Comparison of ENCODE assay signal across 26 mouse cellular contexts in the genomic region with DNA sequence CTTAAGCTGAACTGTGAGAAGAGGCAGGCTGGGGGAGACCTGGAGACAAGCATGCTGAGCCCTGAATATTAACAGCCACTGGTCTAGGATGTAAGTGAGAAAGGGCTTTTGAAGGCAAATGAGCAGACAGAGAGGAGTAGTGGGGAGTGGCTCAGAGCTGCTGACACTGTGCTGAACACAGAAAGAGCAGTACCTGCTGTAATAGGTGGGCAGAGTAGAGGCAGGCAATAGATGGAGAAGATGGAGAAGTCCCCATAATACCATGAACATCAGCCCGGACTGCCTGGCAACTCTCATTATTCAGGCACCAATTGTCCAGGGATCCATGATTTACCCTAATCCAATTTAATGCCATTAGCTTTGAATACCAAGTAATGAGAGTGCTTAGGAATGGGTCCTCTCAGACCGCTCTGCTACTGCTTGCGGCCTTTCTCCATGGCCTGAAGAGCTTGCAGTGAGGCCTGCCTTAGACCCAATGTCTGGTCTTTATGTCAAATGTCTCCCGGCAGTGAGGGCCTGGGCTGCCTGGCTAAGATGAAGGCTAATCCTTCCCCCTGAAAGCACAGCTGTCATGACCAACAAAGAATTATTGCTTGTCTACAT.
DNase-seq lines count a peak whose midpoint lies in the region; ATAC-seq lines count a peak whose summit lies in the region.
"Had no signal": no experiment of that assay in that cellular context is flagged by ENCODE, and none has a peak within 500 bp of the region (broad histone marks: within the 10 kb centered on the region; RNA-seq: fewer than 3 reads in every experiment).

No protein-coding gene starts in this region.

- H3K9me3 ChIP-seq in midbrain, embryonic 11.5 days (ENCODE audit: control insufficient read depth, low read length), result no peaks in the 10 kb centered on the region
- H3K9me3 ChIP-seq in midbrain, embryonic 16.5 days (replicated peaks; ENCODE audit: control insufficient read depth, low read length, poor library complexity, severe bottlenecking), result no peaks in the 10 kb centered on the region
- H3K9me3 ChIP-seq in midbrain, embryonic 15.5 days, result no peaks in the 10 kb centered on the region
- H3K9me3 ChIP-seq in forebrain, embryonic 10.5 days, result no peaks in the 10 kb centered on the region
- H3K9me3 ChIP-seq: heart, embryonic 10.5 days; heart, embryonic 15.5 days; limb, embryonic 10.5 days; limb, embryonic 15.5 days; liver, embryonic 13.5 days had no signal

- no peak overlapping the region for H3K27ac ChIP-seq in midbrain, embryonic 11.5 days (ENCODE audit: low read depth, low read length)
- no peak overlapping the region for H3K27ac ChIP-seq in midbrain, embryonic 16.5 days (ENCODE audit: low read length)
- H3K27ac ChIP-seq in midbrain, embryonic 15.5 days, result no peak overlapping the region
- H3K27ac ChIP-seq in forebrain, embryonic 10.5 days, result no peak overlapping the region
- H3K27ac ChIP-seq: heart, embryonic 10.5 days; heart, embryonic 15.5 days; limb, embryonic 10.5 days; limb, embryonic 15.5 days; liver, embryonic 13.5 days had no signal

- DNase-seq in heart, adult 11 months, result peak; percentile 54
- DNase-seq in heart, postnatal 4 days, result no peak
- DNase-seq in midbrain, embryonic 11.5 days (ENCODE audit: low spot score, missing footprints), result no peak
- DNase-seq in forebrain, embryonic 10.5 days (ENCODE audit: extremely low spot score, low spot score), result no peak
- no peak for DNase-seq in T-cell, adult 2 months (ENCODE audit: low spot score)
- DNase-seq: adrenal gland, postnatal 25 days; cerebellum, adult 2 months; cerebellum, postnatal 14 days; gastrocnemius, postnatal 14 days; kidney, adult 9 months; kidney, postnatal 10 days; liver, embryonic 13.5 days; lung, adult 18-20 months; lung, postnatal 4 days; right cerebral cortex, postnatal 14 days; thymus, postnatal 14 days had no signal

- WGBS in midbrain, embryonic 11.5 days, result 20% methylated on average over 4 of the region's 4 CpGs
- 28% methylated on average over 4 of the region's 4 CpGs for WGBS in midbrain, embryonic 16.5 days
- WGBS in midbrain, embryonic 15.5 days, result 22% methylated on average over 4 of the region's 4 CpGs
- 34% methylated on average over 4 of the region's 4 CpGs for WGBS in forebrain, embryonic 10.5 days

- H3K36me3 ChIP-seq in midbrain, embryonic 11.5 days (ENCODE audit: control insufficient read depth, insufficient read depth, low read length), result no peaks in the 10 kb centered on the region
- H3K36me3 ChIP-seq in midbrain, embryonic 16.5 days (ENCODE audit: control insufficient read depth, insufficient read depth, low read length), result no peaks in the 10 kb centered on the region
- no peaks in the 10 kb centered on the region for H3K36me3 ChIP-seq in midbrain, embryonic 15.5 days (replicated peaks)
- no peaks in the 10 kb centered on the region for H3K36me3 ChIP-seq in forebrain, embryonic 10.5 days (replicated peaks)
- H3K36me3 ChIP-seq: heart, embryonic 10.5 days; heart, embryonic 15.5 days; limb, embryonic 10.5 days; limb, embryonic 15.5 days; liver, embryonic 13.5 days had no signal

- H3K27me3 ChIP-seq in midbrain, embryonic 11.5 days (ENCODE audit: control insufficient read depth, insufficient read depth, low read length), result peaks cover 55% of the 10 kb centered on the region
- H3K27me3 ChIP-seq in midbrain, embryonic 16.5 days (ENCODE audit: control insufficient read depth, insufficient read depth, low read depth, low read length), result peaks cover 9% of the 10 kb centered on the region
- H3K27me3 ChIP-seq in midbrain, embryonic 15.5 days (replicated peaks), result peaks cover 29% of the 10 kb centered on the region; the same call in 1 of the 2 replicates
- peaks cover 62% of the 10 kb centered on the region for H3K27me3 ChIP-seq in forebrain, embryonic 10.5 days (ENCODE audit: poor library complexity, severe bottlenecking)
- H3K27me3 ChIP-seq: limb, embryonic 15.5 days; liver, embryonic 13.5 days; megakaryocyte, embryonic 14.5 days had no signal

- H3K4me2 ChIP-seq in midbrain, embryonic 11.5 days, result no peak overlapping the region
- H3K4me2 ChIP-seq in midbrain, embryonic 16.5 days (ENCODE audit: low read length), result no peak overlapping the region
- H3K4me2 ChIP-seq in midbrain, embryonic 15.5 days, result no peak overlapping the region
- H3K4me2 ChIP-seq: heart, embryonic 15.5 days; limb, embryonic 15.5 days; liver, embryonic 13.5 days had no signal

- ATAC-seq in midbrain, embryonic 11.5 days (ENCODE audit: low FRiP score), result peak; percentile 85
- ATAC-seq in midbrain, embryonic 16.5 days, result no peak
- peak; percentile 45; the same call in 1 of the 2 replicates for ATAC-seq in midbrain, embryonic 15.5 days (replicated peaks)
- ATAC-seq: forebrain, embryonic 14.5 days; intestine, postnatal 0 days; lung, postnatal 0 days had no signal

- H3K4me3 ChIP-seq in midbrain, embryonic 11.5 days (ENCODE audit: low read depth, low read length), result no peak overlapping the region
- no peak overlapping the region for H3K4me3 ChIP-seq in midbrain, embryonic 16.5 days (ENCODE audit: low read depth, low read length)
- no peak overlapping the region for H3K4me3 ChIP-seq in midbrain, embryonic 15.5 days
- H3K4me3 ChIP-seq in forebrain, embryonic 10.5 days, result no peak overlapping the region
- H3K4me3 ChIP-seq: heart, embryonic 10.5 days; heart, embryonic 15.5 days; limb, embryonic 10.5 days; limb, embryonic 15.5 days; liver, embryonic 13.5 days; megakaryocyte, embryonic 14.5 days had no signal

- peaks cover 10% of the 10 kb centered on the region for H3K4me1 ChIP-seq in midbrain, embryonic 11.5 days (ENCODE audit: control insufficient read depth, insufficient read depth, low read length)
- H3K4me1 ChIP-seq in midbrain, embryonic 16.5 days (ENCODE audit: control insufficient read depth, insufficient read depth, low read length), result peaks cover 7% of the 10 kb centered on the region
- H3K4me1 ChIP-seq in midbrain, embryonic 15.5 days, result peaks cover 18% of the 10 kb centered on the region
- peaks cover 10% of the 10 kb centered on the region for H3K4me1 ChIP-seq in forebrain, embryonic 10.5 days
- H3K4me1 ChIP-seq: heart, embryonic 15.5 days; limb, embryonic 10.5 days; limb, embryonic 15.5 days; liver, embryonic 13.5 days; megakaryocyte, embryonic 14.5 days had no signal

- H3K9ac ChIP-seq in midbrain, embryonic 11.5 days (ENCODE audit: low read length), result no peak overlapping the region
- no peak overlapping the region for H3K9ac ChIP-seq in midbrain, embryonic 16.5 days (ENCODE audit: low read depth, low read length)
- no peak overlapping the region for H3K9ac ChIP-seq in midbrain, embryonic 15.5 days
- H3K9ac ChIP-seq: heart, embryonic 15.5 days; limb, embryonic 15.5 days; liver, embryonic 13.5 days had no signal
